In the genomic region with DNA sequence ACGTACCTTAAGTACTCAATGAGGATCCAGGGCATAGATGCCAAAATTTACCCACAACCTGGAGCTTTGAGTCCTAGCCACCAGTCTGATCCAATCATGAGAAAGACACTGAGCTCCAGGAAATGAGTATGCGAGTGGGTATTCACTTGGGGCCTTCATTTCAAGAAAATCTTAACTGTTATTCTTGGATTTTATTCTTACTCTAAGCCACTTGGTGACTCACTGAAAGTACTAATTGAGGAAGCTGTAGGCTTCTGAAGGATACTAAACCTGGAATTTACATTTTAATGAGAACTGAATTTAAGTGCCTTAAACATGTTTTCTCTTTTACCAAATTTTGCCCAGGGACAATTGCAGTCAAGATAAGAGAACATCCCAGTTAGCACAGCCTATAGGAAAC, we compare ENCODE assay signal across 16 mouse cellular contexts.
"Had no signal": no experiment of that assay in that cellular context is flagged by ENCODE, and none has a peak within 500 bp of the region (broad histone marks: within the 10 kb centered on the region; RNA-seq: fewer than 3 reads in every experiment).

No protein-coding gene starts in this region.

- H3K4me3 ChIP-seq: neural tube, embryonic 13.5 days; neural tube, embryonic 15.5 days; stomach, embryonic 15.5 days had no signal

- H3K36me3 ChIP-seq: neural tube, embryonic 13.5 days; neural tube, embryonic 15.5 days; stomach, embryonic 15.5 days had no signal

- H3K27me3 ChIP-seq: neural tube, embryonic 13.5 days; neural tube, embryonic 15.5 days; stomach, embryonic 15.5 days had no signal

- DNase-seq: retina, postnatal 1 day; right cerebral cortex, adult 18-20 months; right cerebral cortex, postnatal 14 days; right cerebral cortex, postnatal 25 days; right cerebral cortex, postnatal 4 days; spleen, adult 18-20 months; thymus, adult 18-20 months; thymus, adult 2 months; thymus, postnatal 14 days; thymus, postnatal 25 days; thymus, postnatal 36 days; thymus, postnatal 4 days had no signal

- H3K4me2 ChIP-seq: neural tube, embryonic 13.5 days; neural tube, embryonic 15.5 days; stomach, embryonic 15.5 days had no signal

- H3K9ac ChIP-seq: neural tube, embryonic 13.5 days; neural tube, embryonic 15.5 days; stomach, embryonic 15.5 days had no signal

- H3K27ac ChIP-seq: neural tube, embryonic 13.5 days; neural tube, embryonic 15.5 days; stomach, embryonic 15.5 days; stomach, postnatal 0 days had no signal

- H3K4me1 ChIP-seq: neural tube, embryonic 13.5 days; neural tube, embryonic 15.5 days; stomach, embryonic 15.5 days had no signal

- H3K9me3 ChIP-seq: neural tube, embryonic 13.5 days; neural tube, embryonic 15.5 days; stomach, embryonic 15.5 days had no signal
